Mouse (Mus musculus): ENCODE data around the gene Ptrhd1. TPM values are rescaled to one million over a fixed set of nuclear protein-coding genes. Genes with fewer than 3 reads are reported as not detected.

Gene Ptrhd1
- total and polyA plus RNA-seq, 3 experiments, result 3.8 to 5.3 TPM; not detected in 1

GRCm38 (mm10) chr12:4230156-4230555, 3.7 kb upstream of the Ptrhd1 start:
- Histone ChIP-seq H3K9me3 (replicated peaks; ENCODE audit: insufficient read depth, low read length) (no peaks in the 10 kb centered on the region), H3K4me3 (ENCODE audit: control insufficient read depth in 1 of 2, insufficient read depth in 1 of 2, low read depth in 2 of 2, low read length in 2 of 2) (no peak overlapping the region), H3K9ac (ENCODE audit: control insufficient read depth, low read depth, low read length, poor library complexity, severe bottlenecking) (no peak overlapping the region), H3K27ac (ENCODE audit: control insufficient read depth, low read depth, low read length) (no peak overlapping the region), H3K79me2 (ENCODE audit: control insufficient read depth, insufficient read depth, low read length, poor library complexity) (peaks cover 26% of the 10 kb centered on the region), H3K4me1 (ENCODE audit: control insufficient read depth in 1 of 2, insufficient read depth in 2 of 2, low read length in 2 of 2) (peaks cover 0 to 6% of the 10 kb centered on the region in 2 experiments; a peak in 3 of 4 replicates), H3K36me3 (ENCODE audit: control insufficient read depth in 1 of 2, insufficient read depth in 2 of 2, low read length in 2 of 2) (peaks cover 5 to 16% of the 10 kb centered on the region in 2 experiments), H3K27me3 (ENCODE audit: control insufficient read depth in 1 of 2, insufficient read depth in 2 of 2, low read length in 2 of 2) (no peaks in the 10 kb centered on the region)
- TF ChIP-seq SMC3 (IDR thresholded peaks at IDR 0.05; ENCODE audit: low read depth, low read length) (no peak), CTCF (IDR thresholded peaks at IDR 0.05 in 2 of 3, conservative IDR thresholded peaks at IDR 0.05 in 1 of 3; ENCODE audit: control insufficient read depth in 1 of 3, insufficient read depth in 1 of 3, low read depth in 2 of 3, low read length in 3 of 3, poor library complexity in 1 of 3, severe bottlenecking in 1 of 3) (no peak), CHD1 (IDR thresholded peaks at IDR 0.05; ENCODE audit: low read depth, low read length) (no peak), ZKSCAN1 (IDR thresholded peaks at IDR 0.05; ENCODE audit: low read depth, low read length) (no peak), GATA1 (IDR thresholded peaks at IDR 0.05; ENCODE audit: low read depth, low read length) (no peak), EP300 (IDR thresholded peaks at IDR 0.05; ENCODE audit: low read depth in 1 of 2, low read length in 2 of 2) (no peak), MAFK (IDR thresholded peaks at IDR 0.05; ENCODE audit: borderline replicate concordance, low read depth, low read length) (no peak), USF1 (IDR thresholded peaks at IDR 0.05; ENCODE audit: low read depth, low read length) (no peak), RCOR1 (IDR thresholded peaks at IDR 0.05; ENCODE audit: low read depth, low read length) (no peak), UBTF (IDR thresholded peaks at IDR 0.05; ENCODE audit: borderline replicate concordance, insufficient read depth, low read depth, low read length) (no peak), ZC3H11A (IDR thresholded peaks at IDR 0.05; ENCODE audit: low read depth, low read length) (no peak), CHD2 (IDR thresholded peaks at IDR 0.05; ENCODE audit: low read length) (no peak)
- no peak for DNase-seq (ENCODE audit: low read depth, low spot score)

GRCm38 (mm10) chr12:4232777-4233176, 1.1 kb upstream of the Ptrhd1 start:
- H3K27ac ChIP-seq (ENCODE audit: control insufficient read depth, low read depth, low read length), result peak overlapping the region; percentile 60
- H3K36me3 ChIP-seq (ENCODE audit: control insufficient read depth in 1 of 2, insufficient read depth in 2 of 2, low read length in 2 of 2), result peaks cover 5 to 16% of the 10 kb centered on the region in 2 experiments
- peaks cover 0 to 6% of the 10 kb centered on the region in 2 experiments; a peak in 3 of 4 replicates for H3K4me1 ChIP-seq (ENCODE audit: control insufficient read depth in 1 of 2, insufficient read depth in 2 of 2, low read length in 2 of 2)
- TF ChIP-seq ETS1 (IDR thresholded peaks at IDR 0.05; ENCODE audit: low read depth, low read length), result 0 out of 2 replicates have a peak, but pooled peaks have one; percentile 3
- TF ChIP-seq TBP (IDR thresholded peaks at IDR 0.05; ENCODE audit: low read depth, low read length), result peak; percentile 60; the same call in 1 of the 2 replicates
- TF ChIP-seq GATA1 (IDR thresholded peaks at IDR 0.05; ENCODE audit: low read depth, low read length), result peak; percentile 28; the same call in 1 of the 2 replicates
- TF ChIP-seq USF2 (IDR thresholded peaks at IDR 0.05; ENCODE audit: borderline replicate concordance in 1 of 2, insufficient read depth in 1 of 2, low read depth in 1 of 2, low read length in 2 of 2), result no peak
- TF ChIP-seq ZMIZ1 (IDR thresholded peaks at IDR 0.05; ENCODE audit: low read depth, low read length), result no peak
- peak; percentile 34 for TF ChIP-seq SIN3A (IDR thresholded peaks at IDR 0.05; ENCODE audit: low read length)
- 0 out of 2 replicates have a peak, but pooled peaks have one; percentile 4 for TF ChIP-seq NELFE (IDR thresholded peaks at IDR 0.05; ENCODE audit: low read depth, low read length)
- TF ChIP-seq ZNF384 (IDR thresholded peaks at IDR 0.05; ENCODE audit: low read depth, low read length), result no peak
- no peak for TF ChIP-seq SMC3 (IDR thresholded peaks at IDR 0.05; ENCODE audit: low read depth, low read length)
- no peaks in the 10 kb centered on the region for H3K9me3 ChIP-seq (replicated peaks; ENCODE audit: insufficient read depth, low read length)
- H3K9ac ChIP-seq (ENCODE audit: control insufficient read depth, low read depth, low read length, poor library complexity, severe bottlenecking), result peak overlapping the region; percentile 84
- peak; percentile 73 for DNase-seq (ENCODE audit: low read depth, low spot score)
- H3K4me3 ChIP-seq (ENCODE audit: control insufficient read depth in 1 of 2, insufficient read depth in 1 of 2, low read depth in 2 of 2, low read length in 2 of 2), result peak overlapping the region; percentile 69 to 94
- no peaks in the 10 kb centered on the region for H3K27me3 ChIP-seq (ENCODE audit: control insufficient read depth in 1 of 2, insufficient read depth in 2 of 2, low read length in 2 of 2)
- H3K79me2 ChIP-seq (ENCODE audit: control insufficient read depth, insufficient read depth, low read length, poor library complexity), result peaks cover 26% of the 10 kb centered on the region
